Mouse (Mus musculus) lung, adult 2 months (tissue): ENCODE results near the gene Ctnna3.

Source experiments
- CTCF ChIP-seq: fragments of 200-500 bp; IDR thresholded peaks from 2 replicates; pipeline ENCODE4 v1.5.1; 2011; ENCODE audit warnings: mild to moderate bottlenecking, low read length, control low read depth; ENCODE audit not compliant: insufficient read depth
- POLR2A ChIP-seq: fragments of 200-500 bp; IDR thresholded peaks from 2 replicates; pipeline ENCODE4 v1.6.1; 2011; ENCODE audit warnings: low read depth, mild to moderate bottlenecking, control low read depth, low read length, borderline replicate concordance; ENCODE audit errors: extremely low read depth

DNA sequence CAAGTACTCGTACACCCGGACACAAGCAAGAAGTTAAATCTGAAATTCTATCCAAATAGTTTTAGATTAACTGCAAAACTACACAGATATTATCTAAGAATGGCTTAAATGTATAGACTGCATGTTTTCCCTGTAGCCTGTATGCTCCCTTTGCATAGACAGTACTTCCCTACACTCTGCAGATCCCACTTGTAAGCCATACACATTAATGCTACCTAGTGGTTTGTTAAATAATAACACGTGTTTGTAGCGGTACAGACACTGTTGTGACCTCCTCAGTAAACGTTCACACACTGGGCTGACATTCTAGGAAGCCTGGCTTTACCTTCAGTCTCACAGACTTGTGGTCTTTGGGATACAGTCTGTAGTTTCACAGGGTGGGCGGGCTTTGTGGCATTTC is 112.6 kb downstream of the Ctnna3 start:
- TF ChIP-seq CTCF, result no peak
- TF ChIP-seq POLR2A, result no peak
